Mouse (Mus musculus) Patski (cell line): Measurements from ENCODE around the gene Arhgef19. TPM values are rescaled to one million over a fixed set of nuclear protein-coding genes. Genes with fewer than 3 reads are reported as not detected.
A peak's percentile ranks its signal among the peaks of the same experiment; 100 is the strongest.

Experiments used
- ATAC-seq: fragments of 100-300 bp; one replicate; pipeline ENCODE4 v1.8.0; 2021
- CTCF ChIA-PET: fragments of 350-600 bp; sonication (Branson Sonifier 250); formaldehyde crosslinking; loops from one replicate; lab custom pipeline; 2022; ENCODE audit warnings: inconsistent platforms; lab: Charles Lee
- POLR2A ChIA-PET: fragments of 350-600 bp; sonication (Branson Sonifier 250); formaldehyde crosslinking; loops from one replicate; lab custom pipeline; 2022; ENCODE audit warnings: antibody characterized with exemption, inconsistent platforms; lab: Charles Lee
- DNase-seq: peaks from one replicate; pipeline ENCODE4 v3.0.0-alpha.2; 2011; ENCODE audit warnings: low read depth, low spot score
- H3K27me3 ChIP-seq: fragments of 371-371 bp; one replicate; pipeline ENCODE4 v1.5.1; 2021
- CTCF ChIP-seq: fragments of 100-300 bp; IDR thresholded peaks from one replicate; pipeline ENCODE4 v1.5.1; 2021
- in situ Hi-C: fragments of 300-500 bp; cut with MboI; formaldehyde crosslinking; loops from 3 replicates; pipeline ENCODE4 v1.11.1; 2018; ENCODE audit warnings: low pct_unique_long_range_greater_than_20kb, mixed read lengths
- polyA plus RNA-seq: library from polyadenylated mRNA; unstranded; gene quantifications from one replicate; pipeline ENCODE4 v1.2.3, GENCODE M21; 2021

Gene Arhgef19
- polyA plus RNA-seq, 1 experiment from 2014 or later = 4.8 TPM

DNA sequence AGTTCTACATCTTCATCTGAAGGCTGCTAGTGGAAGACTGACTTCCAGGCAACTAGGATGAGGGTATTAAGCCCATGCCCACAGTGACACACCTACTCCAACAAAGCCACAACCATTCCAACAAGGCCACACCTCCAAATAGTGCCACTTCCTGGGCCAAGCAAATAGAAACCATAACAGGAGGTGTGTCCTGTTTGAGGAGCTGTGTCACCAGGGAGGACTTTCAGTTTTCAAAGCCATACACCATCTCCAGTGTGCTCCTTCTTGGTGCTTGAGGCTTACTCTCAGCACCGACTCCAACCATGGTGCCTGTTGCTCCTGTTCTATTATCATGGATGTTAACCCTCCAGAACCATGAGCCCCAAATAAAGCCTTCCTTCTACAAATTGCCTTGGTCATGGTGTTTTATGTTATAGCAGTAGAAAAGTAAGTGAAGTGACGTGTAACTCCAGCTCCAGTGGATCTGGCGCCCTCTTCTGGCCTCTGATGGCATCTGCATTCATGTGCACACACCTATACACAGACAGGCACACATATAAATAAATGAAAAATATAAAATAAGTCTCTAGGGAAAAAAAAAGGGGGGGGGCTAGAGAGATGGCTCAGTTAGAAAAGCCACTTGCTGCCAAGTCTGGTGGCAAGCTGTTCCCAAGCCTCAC, 26.8 kb downstream of the Arhgef19 start:
- ATAC-seq = no peak
- H3K27me3 ChIP-seq = no peaks in the 10 kb centered on the region
- no peak for DNase-seq
- in situ Hi-C loops = no loop called here
- POLR2A ChIA-PET = no interaction called here
- CTCF ChIA-PET = no interaction called here
- no peak for TF ChIP-seq CTCF

DNA sequence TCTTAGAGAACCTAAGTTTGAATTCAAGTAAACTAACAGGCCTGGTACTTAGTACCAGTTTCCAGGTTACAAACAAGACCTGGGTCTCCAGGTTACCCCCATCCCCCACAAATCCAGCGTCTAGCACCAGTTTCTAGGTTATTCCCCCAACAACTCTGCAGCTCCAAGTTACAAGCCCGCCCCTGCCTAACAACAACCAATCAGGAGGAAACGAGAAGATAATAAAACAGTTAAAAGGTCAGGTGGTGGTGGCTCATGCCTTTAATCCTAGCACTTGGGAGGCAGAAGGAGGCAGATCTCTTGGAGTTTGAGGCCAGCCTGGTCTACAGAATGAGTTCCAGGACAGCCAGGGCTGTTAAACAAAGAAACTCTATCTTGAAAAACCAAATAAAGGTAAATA, 28.0 kb downstream of the Arhgef19 start:
- POLR2A ChIA-PET = no interaction called here
- in situ Hi-C loops = no loop called here
- CTCF ChIA-PET = interaction anchor here (0.9 to 1.3 kb wide), 5 partner anchors 12 to 97 kb away, joined by 3 to 4 read pairs (median 3); partner anchors contain the start of gene Rsg1
- DNase-seq (no peak), ATAC-seq (no peak)
- no peaks in the 10 kb centered on the region for H3K27me3 ChIP-seq
- TF ChIP-seq CTCF = no peak

DNA sequence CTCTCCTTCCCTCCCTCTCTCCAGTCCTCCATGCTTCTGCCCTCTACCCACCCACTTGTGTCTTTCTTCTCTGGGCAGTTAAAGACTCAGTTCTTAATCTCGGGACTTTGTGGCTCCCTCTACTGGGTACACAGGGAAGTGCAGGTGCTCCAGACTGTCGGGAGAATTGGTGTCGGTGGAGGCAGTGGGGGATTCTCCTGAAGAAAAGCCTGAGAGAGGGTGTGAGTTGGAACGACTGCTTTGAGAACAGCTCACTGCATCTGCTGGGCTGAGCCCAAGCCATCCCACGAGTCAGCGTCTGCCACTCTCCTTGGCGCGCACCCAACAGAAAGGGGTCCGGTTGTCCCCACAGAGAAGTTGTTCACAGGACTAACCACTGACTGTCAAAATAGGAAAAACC, 28.5 kb downstream of the Arhgef19 start:
- no peak for TF ChIP-seq CTCF
- CTCF ChIA-PET = interaction anchor here (0.9 to 1.3 kb wide), 6 partner anchors 9 to 97 kb away, joined by 3 to 4 read pairs (median 3); partner anchors contain the start of gene Rsg1
- no peak for ATAC-seq
- POLR2A ChIA-PET = no interaction called here
- no peak for DNase-seq
- in situ Hi-C loops = no loop called here
- H3K27me3 ChIP-seq = no peaks in the 10 kb centered on the region

DNA sequence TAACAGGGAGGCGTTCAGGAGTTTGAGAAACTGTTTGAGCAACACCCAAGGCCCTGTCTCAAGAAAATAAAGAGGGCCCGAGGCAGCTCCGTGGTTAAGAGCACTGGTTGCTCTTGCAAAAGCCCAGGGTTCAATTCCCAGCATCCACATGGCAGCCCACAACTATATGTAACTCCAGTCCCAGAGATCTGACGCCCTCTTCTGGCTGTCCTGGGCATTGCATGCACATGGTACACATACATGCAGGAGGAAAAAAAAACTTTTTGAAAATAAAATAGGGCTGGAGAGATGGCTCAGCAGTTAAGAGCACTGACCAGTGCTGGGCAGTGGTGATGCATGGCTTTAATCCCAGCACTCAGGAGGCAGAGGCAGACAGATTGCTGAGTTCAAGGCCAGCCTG, 29.1 kb downstream of the Arhgef19 start:
- no peak for TF ChIP-seq CTCF
- no peak for ATAC-seq
- H3K27me3 ChIP-seq = no peaks in the 10 kb centered on the region
- POLR2A ChIA-PET = interaction anchor here (0.6 kb wide), 1 partner anchor 85 kb away, joined by 3 read pairs; no protein-coding TSS in a partner anchor
- CTCF ChIA-PET = interaction anchor here (1.0 to 1.3 kb wide), 4 partner anchors 9 to 96 kb away, joined by 3 to 4 read pairs (median 3); partner anchors contain the start of gene Rsg1
- in situ Hi-C loops = no loop called here
- no peak for DNase-seq

DNA sequence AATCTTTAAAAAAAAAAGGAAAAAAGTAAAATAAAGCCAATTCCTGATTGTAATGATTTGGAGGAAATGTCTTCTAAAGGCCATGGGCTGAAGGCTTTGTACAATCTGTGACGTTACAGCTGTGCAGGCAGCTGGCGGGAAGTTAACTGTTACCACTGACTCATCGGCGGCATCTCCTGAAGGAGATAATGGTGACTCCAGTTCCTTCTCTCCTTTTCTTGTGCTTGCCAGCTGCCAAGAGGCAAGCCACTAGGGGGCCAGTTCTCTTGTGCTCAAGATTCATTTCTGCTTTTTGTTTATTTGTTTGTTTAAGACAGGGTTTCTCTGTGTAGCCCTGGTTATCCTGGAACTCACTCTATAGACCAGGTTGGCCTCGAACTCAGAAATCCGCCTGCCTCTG, 29.8 kb downstream of the Arhgef19 start:
- H3K27me3 ChIP-seq = no peaks in the 10 kb centered on the region
- POLR2A ChIA-PET = interaction anchor here (0.6 kb wide), 1 partner anchor 84 kb away, joined by 3 read pairs; no protein-coding TSS in a partner anchor
- CTCF ChIA-PET = no interaction called here
- TF ChIP-seq CTCF = no peak
- in situ Hi-C loops = no loop called here
- ATAC-seq (no peak), DNase-seq (no peak)

DNA sequence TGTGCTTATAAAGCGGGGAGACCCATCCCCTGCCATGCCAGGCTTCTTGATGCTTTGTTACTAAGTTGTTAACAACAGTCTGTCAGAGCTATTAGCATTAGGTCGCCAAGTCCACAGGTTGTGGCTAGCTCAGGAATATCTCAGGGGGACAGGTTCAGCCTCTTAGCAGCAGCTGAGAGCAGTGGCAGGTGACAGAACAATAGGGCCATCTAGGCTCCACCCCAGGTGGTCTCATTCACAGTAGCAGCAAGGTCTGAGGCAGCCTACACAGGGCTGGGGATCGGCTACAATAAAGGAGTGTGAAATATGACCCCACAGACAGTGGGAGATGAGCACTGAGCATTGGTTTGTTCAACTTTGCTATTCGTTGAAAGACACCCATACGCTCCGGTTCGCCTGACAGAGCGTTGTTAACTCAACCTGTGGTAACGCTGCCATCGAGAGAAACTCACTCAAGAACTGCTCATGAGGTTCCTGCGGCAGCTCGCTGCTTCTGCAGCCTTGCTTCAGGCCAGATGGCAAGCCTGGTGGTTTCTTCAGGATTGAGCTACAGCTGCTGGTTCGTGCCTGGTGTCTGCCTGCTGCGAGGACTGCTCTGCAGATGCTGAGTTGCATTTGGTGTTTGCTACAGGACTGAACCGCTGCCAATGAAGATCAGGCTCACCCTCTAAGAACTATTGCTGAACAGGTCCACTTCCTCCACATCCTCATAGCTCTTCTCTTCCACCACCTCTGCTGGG, 31.1 kb downstream of the Arhgef19 start:
- DNase-seq = no peak
- ChIA-PET POLR2A (no interaction called here), CTCF (no interaction called here)
- ATAC-seq = no peak
- H3K27me3 ChIP-seq = no peaks in the 10 kb centered on the region
- in situ Hi-C loops = no loop called here
- TF ChIP-seq CTCF = no peak

DNA sequence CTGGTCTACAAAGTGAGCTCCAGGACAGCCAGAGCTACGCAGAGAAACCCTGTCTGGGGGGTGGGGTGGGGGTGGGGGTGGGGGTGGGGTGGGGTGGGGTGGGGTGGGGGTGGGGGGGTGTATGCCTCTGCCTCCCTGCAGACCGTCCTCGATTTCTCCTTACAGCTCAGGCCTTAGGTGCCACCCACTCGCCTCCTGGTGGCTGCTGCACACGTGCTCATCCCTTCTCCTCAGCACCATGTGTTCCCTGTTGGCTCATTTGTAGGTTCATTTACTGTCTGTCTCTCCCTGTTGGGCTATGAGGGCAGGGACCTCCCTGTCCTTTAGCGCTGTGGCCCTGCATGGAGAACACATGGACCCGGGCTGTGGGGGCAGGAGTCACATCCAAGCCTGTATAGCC, 31.9 kb downstream of the Arhgef19 start:
- no peak for TF ChIP-seq CTCF
- DNase-seq (no peak), ATAC-seq (no peak)
- in situ Hi-C loops = no loop called here
- H3K27me3 ChIP-seq = no peaks in the 10 kb centered on the region
- ChIA-PET POLR2A (no interaction called here), CTCF (no interaction called here)

DNA sequence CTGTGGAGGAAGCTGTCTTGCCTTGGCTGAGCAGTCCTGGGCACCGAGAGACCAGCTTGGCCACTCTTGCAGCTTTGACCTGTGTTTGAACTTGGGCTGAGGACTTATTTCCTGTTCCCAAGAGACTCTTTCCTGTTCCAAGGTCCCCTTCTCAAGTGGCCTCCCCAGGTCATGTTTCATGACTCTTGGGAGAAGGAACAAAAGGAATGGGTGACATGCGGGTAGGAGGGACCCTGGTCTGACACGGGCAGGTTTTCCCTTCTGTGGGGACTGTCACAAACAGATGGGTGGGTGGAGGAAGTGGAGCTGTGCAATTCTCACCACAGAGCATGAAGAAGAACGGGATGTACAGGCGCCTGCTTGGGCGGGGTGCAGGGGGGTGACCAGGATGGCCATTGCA, 32.4 kb downstream of the Arhgef19 start:
- POLR2A ChIA-PET = no interaction called here
- no peaks in the 10 kb centered on the region for H3K27me3 ChIP-seq
- in situ Hi-C loops = no loop called here
- CTCF ChIA-PET = no interaction called here
- no peak for DNase-seq
- no peak for TF ChIP-seq CTCF
- no peak for ATAC-seq

DNA sequence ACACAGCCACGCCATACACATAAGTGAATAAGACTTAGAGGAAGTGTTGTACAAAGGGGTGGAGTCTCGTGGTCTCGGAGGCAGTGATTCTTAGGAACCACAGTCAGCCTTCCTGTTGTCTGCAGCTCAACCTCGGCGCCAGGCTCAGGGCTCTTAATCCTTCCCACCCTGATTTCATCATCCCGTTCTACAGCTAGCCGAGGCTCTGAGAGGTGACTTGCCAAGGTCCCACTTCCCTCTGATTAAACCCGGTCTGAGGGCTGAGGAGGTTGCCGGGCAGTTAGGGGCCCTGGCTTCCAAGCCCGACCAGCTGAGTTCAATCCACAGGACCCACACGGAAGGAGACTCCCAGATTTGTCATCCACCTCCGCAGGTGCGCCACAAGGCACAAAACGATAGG, 33.6 kb downstream of the Arhgef19 start:
- CTCF ChIA-PET = interaction anchor here (0.7 to 3.4 kb wide), 10 partner anchors 23 to 114 kb away, joined by 3 to 42 read pairs (median 4); no protein-coding TSS in a partner anchor
- DNase-seq (no peak), ATAC-seq (no peak)
- no peaks in the 10 kb centered on the region for H3K27me3 ChIP-seq
- POLR2A ChIA-PET = no interaction called here
- no peak for TF ChIP-seq CTCF
- in situ Hi-C loops = no loop called here

DNA sequence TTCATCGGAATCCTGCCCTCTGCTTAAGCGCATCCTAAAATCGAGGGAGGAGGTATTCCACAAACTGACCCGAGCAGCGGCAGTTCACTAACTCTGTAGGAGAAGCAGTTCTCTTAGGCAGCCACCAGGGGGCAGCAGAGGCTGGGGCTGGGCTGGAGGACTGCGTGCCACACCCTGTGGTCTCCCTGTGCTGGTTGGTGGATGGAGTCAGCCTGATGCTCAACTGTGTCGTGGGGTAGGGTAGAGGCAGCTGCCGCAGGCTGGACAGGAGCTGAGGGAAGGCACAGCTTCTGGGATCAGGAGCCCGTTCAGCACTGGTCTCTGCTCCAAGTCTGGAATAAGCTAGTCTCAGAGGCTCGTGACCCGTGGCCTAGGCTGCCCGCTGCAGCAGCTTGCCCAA, 34.0 kb downstream of the Arhgef19 start:
- TF ChIP-seq CTCF = no peak
- ChIA-PET CTCF (interaction anchor here (0.7 to 3.4 kb wide), 14 partner anchors 22 to 113 kb away, joined by 3 to 42 read pairs (median 4); no protein-coding TSS in a partner anchor), POLR2A (no interaction called here)
- ATAC-seq (peak; percentile 19), DNase-seq (no peak)
- no peaks in the 10 kb centered on the region for H3K27me3 ChIP-seq
- in situ Hi-C loops = no loop called here
